Mouse (Mus musculus) stomach, embryonic 14.5 days (tissue): ENCODE measurements at regions not wholly inside any gene's neighbourhood (a gene's known extent, or its start where the extent isn't known, plus 50 kb on each side); places are given as distances from the start of the nearest gene placed in this dataset.

Experiments
- ATAC-seq: fragments of 200-750 bp; cut with Nextera tagmentation; 2 replicates; pipeline ENCODE4 v1.8.0; 2017; ENCODE audit warnings: low read depth, moderate TSS enrichment; ENCODE audit not compliant: insufficient number of reproducible peaks, insufficient read depth, low FRiP score
- H3K27ac ChIP-seq: fragments of 300-500 bp; sonication (generic); 2 replicates; pipeline ENCODE4 v1.5.1; 2014; ENCODE audit warnings: mild to moderate bottlenecking, low read length, moderate library complexity, mixed read lengths
- H3K27me3 ChIP-seq: fragments of 300-500 bp; sonication (generic); 2 replicates; pipeline ENCODE4 v1.6.1; 2014; ENCODE audit warnings: low read length, control low read depth, mixed read lengths; ENCODE audit not compliant: control insufficient read depth, insufficient read depth
- H3K36me3 ChIP-seq: fragments of 300-500 bp; sonication (generic); 2 replicates; pipeline ENCODE4 v1.6.1; 2014; ENCODE audit warnings: mild to moderate bottlenecking, control low read depth, low read length, moderate library complexity, mixed read lengths; ENCODE audit not compliant: control insufficient read depth, insufficient read depth
- H3K4me1 ChIP-seq: fragments of 300-500 bp; sonication (generic); 2 replicates; pipeline ENCODE4 v1.6.1; 2014; ENCODE audit warnings: low read length, control low read depth, mixed read lengths; ENCODE audit not compliant: control insufficient read depth, insufficient read depth
- H3K4me2 ChIP-seq: fragments of 300-500 bp; sonication (generic); replicated peaks from 2 replicates; pipeline ENCODE4 v1.6.1; 2014; ENCODE audit warnings: low read depth, low read length, control low read depth
- H3K4me3 ChIP-seq: fragments of 300-500 bp; sonication (generic); 2 replicates; pipeline ENCODE4 v1.5.1; 2014; ENCODE audit warnings: low read depth, low read length, control low read depth
- H3K9ac ChIP-seq: fragments of 300-500 bp; sonication (generic); replicated peaks from 2 replicates; pipeline ENCODE4 v1.6.1; 2014; ENCODE audit warnings: low read depth, mild to moderate bottlenecking, control low read depth, low read length, moderate library complexity, mixed read lengths
- H3K9me3 ChIP-seq: fragments of 300-500 bp; sonication (generic); 2 replicates; pipeline ENCODE4 v1.6.1; 2016; ENCODE audit warnings: low read depth, low read length, control low read depth; ENCODE audit not compliant: control insufficient read depth
- WGBS: fragments of 180-500 bp; shearing (Covaris S2); extraction: QIAGEN DNeasy Blood & Tissue Kit; methylation state at CpG from one replicate; pipeline ENCODE4 v1.1.7; 2014; 5-methylcytosine and 5-hydroxymethylcytosine counted together

GRCm38 (mm10) chr9:46647238-46647922 lies 327.6 kb upstream of the 4931429L15Rik start:
- Histone ChIP-seq H3K36me3 (no peaks in the 10 kb centered on the region), H3K9me3 (no peaks in the 10 kb centered on the region), H3K4me2 (no peak overlapping the region), H3K4me3 (no peak overlapping the region), H3K4me1 (no peaks in the 10 kb centered on the region), H3K9ac (no peak overlapping the region), H3K27ac (no peak overlapping the region), H3K27me3 (no peaks in the 10 kb centered on the region)
- no peak for ATAC-seq
- 60% methylated on average over 9 of the region's 9 CpGs for WGBS

- Histone ChIP-seq H3K9me3 (no peaks in the 10 kb centered on the region), H3K27ac (no peak overlapping the region), H3K4me1 (no peaks in the 10 kb centered on the region), H3K4me3 (no peak overlapping the region), H3K36me3 (no peaks in the 10 kb centered on the region), H3K27me3 (no peaks in the 10 kb centered on the region), H3K4me2 (no peak overlapping the region), H3K9ac (no peak overlapping the region)
- ATAC-seq: peak; percentile 23; the same call in 1 of the 2 replicates
- 38% methylated on average over 7 of the region's 7 CpGs for WGBS
Measured at GRCm38 (mm10) chr9:46645469-46645884, 325.7 kb upstream of the 4931429L15Rik start.

GRCm38 (mm10) chr9:46643551-46643950 lies 323.8 kb upstream of the 4931429L15Rik start:
- Histone ChIP-seq H3K27me3 (no peaks in the 10 kb centered on the region), H3K4me3 (no peak overlapping the region), H3K9ac (no peak overlapping the region), H3K9me3 (no peaks in the 10 kb centered on the region), H3K4me2 (no peak overlapping the region), H3K4me1 (no peaks in the 10 kb centered on the region), H3K27ac (no peak overlapping the region), H3K36me3 (no peaks in the 10 kb centered on the region)
- no peak for ATAC-seq
- 60% methylated on average over 3 of the region's 3 CpGs for WGBS

- H3K9me3 ChIP-seq: no peaks in the 10 kb centered on the region
- WGBS: 8% methylated on average over 9 of the region's 9 CpGs
- H3K4me3 ChIP-seq: no peak overlapping the region
- no peaks in the 10 kb centered on the region for H3K27me3 ChIP-seq
- no peaks in the 10 kb centered on the region for H3K36me3 ChIP-seq
- H3K4me2 ChIP-seq: no peak overlapping the region
- no peak for ATAC-seq
- no peaks in the 10 kb centered on the region for H3K4me1 ChIP-seq
- H3K9ac ChIP-seq: no peak overlapping the region
- no peak overlapping the region for H3K27ac ChIP-seq
Measured at GRCm38 (mm10) chr9:46642696-46643095, 322.9 kb upstream of the 4931429L15Rik start.

- Histone ChIP-seq H3K27ac (no peak overlapping the region), H3K9ac (no peak overlapping the region), H3K4me3 (no peak overlapping the region), H3K36me3 (no peaks in the 10 kb centered on the region), H3K4me2 (no peak overlapping the region), H3K9me3 (no peaks in the 10 kb centered on the region), H3K4me1 (no peaks in the 10 kb centered on the region), H3K27me3 (no peaks in the 10 kb centered on the region)
- 47% methylated on average over 8 of the region's 8 CpGs for WGBS
- ATAC-seq: no peak
Measured at GRCm38 (mm10) chr9:46636261-46637010, 316.6 kb upstream of the 4931429L15Rik start.

- no peak overlapping the region for H3K4me2 ChIP-seq
- H3K27me3 ChIP-seq: no peaks in the 10 kb centered on the region
- H3K9me3 ChIP-seq: no peaks in the 10 kb centered on the region
- no peak for ATAC-seq
- no peak overlapping the region for H3K27ac ChIP-seq
- no peak overlapping the region for H3K9ac ChIP-seq
- H3K4me1 ChIP-seq: no peaks in the 10 kb centered on the region
- no peaks in the 10 kb centered on the region for H3K36me3 ChIP-seq
- WGBS: 79% methylated on average over 4 of the region's 4 CpGs
- no peak overlapping the region for H3K4me3 ChIP-seq
Measured at GRCm38 (mm10) chr9:46633952-46634351, 314.2 kb upstream of the 4931429L15Rik start.

- H3K4me3 ChIP-seq: no peak overlapping the region
- H3K27me3 ChIP-seq: no peaks in the 10 kb centered on the region
- H3K4me1 ChIP-seq: no peaks in the 10 kb centered on the region
- no peak overlapping the region for H3K9ac ChIP-seq
- no peaks in the 10 kb centered on the region for H3K36me3 ChIP-seq
- WGBS: 86% methylated on average over 10 of the region's 10 CpGs
- no peak overlapping the region for H3K27ac ChIP-seq
- ATAC-seq: no peak
- no peak overlapping the region for H3K4me2 ChIP-seq
- H3K9me3 ChIP-seq: no peaks in the 10 kb centered on the region
Measured at GRCm38 (mm10) chr9:46632576-46632975, 312.8 kb upstream of the 4931429L15Rik start.

GRCm38 (mm10) chr9:46622255-46622654 lies 302.5 kb upstream of the 4931429L15Rik start:
- Histone ChIP-seq H3K9me3 (no peaks in the 10 kb centered on the region), H3K9ac (no peak overlapping the region), H3K4me1 (no peaks in the 10 kb centered on the region), H3K4me3 (no peak overlapping the region), H3K36me3 (no peaks in the 10 kb centered on the region), H3K4me2 (no peak overlapping the region), H3K27me3 (no peaks in the 10 kb centered on the region), H3K27ac (no peak overlapping the region)
- ATAC-seq: no peak
- WGBS: 87% methylated on average over 2 of the region's 2 CpGs
